Mouse (Mus musculus) testis, postnatal 14 days (tissue): ENCODE data around the gene St6galnac3.

ENCODE experiments used
- DNase-seq: peaks from one replicate; pipeline ENCODE4 v3.0.0; 2021; ENCODE audit warnings: low spot score

St6galnac3 gene

DNA sequence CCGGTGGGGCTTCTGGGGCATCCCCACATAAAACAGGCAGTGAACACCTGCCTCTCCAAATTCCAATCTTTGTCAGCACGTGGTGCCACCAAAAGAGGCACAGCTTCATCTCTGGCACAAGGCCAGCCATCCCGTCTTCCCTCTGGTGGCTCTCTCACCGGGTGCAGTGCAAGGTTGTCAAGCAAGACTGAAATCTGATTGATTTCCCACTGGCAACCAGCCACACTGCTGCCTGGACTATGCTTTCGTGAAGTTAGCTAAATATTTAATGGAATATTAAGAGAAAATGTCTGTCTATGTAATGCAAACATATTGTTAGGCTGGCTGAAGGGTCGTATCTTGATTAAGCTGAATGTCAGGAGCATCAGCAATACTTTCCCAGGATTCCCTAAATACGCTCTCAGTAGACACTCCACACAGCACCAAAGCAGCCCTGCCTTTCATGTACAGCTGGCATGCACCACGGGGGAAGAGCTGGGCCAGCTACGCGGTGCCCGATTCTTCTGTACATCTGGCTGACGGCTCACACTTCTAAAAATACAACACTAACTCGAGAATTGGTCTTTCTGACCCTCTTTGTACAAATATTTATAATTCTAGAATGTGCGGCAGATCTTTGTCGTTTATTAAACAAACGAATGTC, 442.7 kb downstream of the St6galnac3 start:
- DNase-seq, result no peak

DNA sequence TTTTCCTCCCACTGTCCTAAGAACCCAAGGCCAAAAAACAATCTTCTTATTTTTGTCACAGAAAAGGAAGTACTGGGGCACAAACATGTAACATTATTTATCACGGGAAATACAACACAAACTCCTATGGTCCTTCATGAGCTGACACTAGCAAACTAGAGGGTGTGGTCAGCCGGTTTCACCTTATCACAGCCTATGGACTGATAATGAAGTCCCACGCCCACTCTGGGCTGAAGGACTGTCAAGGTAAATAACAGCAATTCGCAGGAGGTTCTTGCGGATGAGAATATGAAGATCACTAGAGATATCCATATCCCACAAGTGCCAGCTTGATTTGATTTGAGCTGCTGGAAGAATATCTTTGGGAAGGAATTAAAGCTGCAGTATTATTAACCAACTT, 446.7 kb downstream of the St6galnac3 start:
- DNase-seq, result no peak

DNA sequence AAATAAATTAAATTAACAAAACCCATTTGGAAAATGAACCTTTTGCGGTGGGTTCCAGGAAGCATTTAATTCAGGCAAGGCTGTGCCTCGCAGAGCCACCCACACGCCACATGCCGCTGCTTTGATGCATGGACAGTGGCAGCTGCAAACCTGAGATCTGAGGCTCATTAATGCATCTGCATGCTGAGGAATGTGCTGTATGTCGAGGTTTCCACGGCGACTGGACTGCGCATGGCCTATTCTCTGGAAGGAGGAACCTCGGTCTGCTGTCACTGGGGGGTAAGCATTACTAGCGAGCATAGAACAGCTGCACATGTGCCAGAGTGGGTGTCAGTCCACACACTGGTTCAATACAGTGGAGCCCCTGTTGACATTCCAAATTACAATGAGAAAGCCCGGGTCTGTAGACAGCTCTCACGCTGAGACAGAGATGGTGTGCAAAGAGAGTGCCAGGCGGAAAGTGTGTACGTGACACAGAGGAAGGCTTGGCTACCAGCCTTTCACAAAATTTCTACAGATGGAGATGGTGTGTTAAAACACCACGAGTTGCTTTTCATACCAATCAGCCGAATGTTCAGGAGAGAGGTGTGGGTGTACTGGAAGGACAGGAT, 447.5 kb downstream of the St6galnac3 start:
- DNase-seq, result no peak

DNA sequence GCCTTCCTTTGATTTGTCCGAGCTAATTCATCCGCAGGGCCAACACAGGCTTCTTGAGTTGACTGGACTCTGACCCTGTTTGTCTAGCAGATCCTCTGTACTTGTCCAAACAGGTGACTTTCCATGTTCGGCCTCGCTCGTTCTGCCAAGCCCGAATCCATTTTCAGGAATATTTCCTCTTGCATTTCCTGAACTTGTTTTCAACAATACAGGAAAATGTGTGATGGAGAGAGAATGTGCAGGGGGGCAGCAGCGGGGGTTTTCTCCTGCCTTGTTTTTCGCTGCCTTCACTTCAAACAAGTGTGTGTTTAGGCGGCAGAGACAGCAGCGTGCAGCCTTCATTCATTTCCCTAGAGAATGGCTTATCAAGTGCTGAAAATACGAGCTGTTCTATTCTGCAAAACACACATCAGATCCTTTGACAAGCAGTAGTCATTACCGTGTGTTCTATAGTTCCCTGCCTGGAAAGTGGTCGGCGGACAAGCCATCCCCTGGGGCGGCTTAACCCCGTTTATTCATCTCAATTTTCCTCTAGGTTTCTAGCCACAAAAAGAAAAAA, 448.1 kb downstream of the St6galnac3 start:
- no peak for DNase-seq

DNA sequence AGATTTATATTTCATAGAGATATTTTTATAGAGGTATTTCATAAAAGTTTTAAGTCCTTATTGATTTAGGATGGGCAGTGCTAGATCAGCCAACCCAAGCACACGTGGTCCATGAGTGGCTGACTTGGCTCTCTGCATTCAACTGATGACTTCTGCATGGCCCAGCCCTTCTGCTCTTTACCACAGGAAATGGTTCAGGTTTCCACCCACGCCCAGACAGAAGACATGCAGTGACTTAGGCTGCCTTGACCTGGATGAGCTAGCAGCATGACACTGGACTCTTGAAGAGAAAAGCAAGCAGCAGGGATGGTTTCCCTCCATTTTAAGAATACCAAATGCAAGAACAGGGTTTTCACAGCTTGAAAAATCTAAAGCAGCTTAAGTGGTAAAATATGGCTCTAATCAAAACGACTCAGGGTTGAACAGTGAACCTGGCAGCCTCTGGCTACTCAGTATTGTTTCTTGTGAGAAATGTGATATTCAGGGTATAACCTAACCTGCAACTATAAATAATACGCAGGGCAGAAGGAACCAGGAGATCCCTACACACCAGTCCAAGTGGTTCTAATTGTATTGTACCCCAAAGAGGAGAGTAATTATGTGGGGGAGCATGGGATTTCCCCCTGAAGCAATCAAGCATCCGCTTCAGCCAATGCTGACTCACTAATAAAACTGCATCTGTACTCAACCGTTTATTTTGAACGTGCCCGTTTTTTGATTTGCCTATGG, 448.7 kb downstream of the St6galnac3 start:
- DNase-seq, result no peak

DNA sequence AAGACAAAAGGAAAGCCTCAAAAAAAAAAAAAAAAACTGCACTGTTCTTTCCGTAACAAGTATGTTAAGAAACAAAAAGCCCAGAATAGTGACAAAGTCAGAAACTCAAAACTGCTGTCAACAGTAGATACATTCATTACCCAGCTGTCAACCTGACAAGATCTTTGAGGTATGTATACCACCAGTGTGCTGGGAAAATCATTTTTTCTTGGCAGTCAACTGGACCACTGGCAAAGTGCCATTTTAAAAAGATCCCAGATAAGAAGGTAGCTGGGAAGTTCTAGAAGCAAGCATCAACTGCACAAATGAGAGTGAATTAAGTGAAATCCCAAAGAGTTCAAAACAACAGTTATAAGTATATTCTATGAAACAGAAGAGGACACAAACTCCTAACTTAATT, 452.7 kb downstream of the St6galnac3 start:
- DNase-seq, result no peak

DNA sequence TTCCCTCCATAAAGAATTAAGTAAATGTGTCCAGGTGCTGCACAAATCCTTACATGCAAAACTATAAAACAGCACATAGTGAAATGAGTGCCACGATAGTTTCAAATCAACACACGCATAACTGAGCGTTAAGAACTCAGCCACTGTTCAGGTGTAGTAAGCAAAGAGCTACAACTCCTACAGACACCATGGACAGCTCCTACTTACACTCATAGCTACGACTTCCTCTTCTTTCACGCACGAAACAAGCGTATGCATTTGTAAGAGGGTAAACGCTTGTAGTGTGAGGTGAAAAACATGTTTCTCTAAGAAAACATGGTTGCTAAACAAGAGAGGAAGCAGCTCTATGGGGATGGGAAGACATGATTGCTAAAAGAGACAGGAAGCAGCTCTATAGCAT, 457.6 kb downstream of the St6galnac3 start:
- no peak for DNase-seq

DNA sequence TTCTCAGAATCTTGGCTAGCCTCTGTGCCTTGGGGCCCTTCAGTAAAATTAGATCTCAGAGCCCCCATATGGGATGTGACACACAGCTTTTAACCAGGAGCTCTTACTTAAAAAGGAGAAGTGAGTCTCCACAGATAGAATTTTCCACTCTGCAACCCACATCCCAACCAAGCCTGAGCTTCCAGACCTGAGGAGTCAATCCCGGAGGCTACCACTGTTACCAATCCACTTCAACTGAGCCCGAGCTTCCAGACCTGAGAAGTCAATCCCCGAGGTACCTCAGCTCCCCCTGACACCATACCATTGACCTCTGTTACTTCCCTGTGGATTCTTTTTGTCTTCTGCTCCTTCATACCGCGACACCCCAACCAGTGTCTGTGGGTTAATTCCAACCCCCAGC, 463.0 kb downstream of the St6galnac3 start:
- no peak for DNase-seq

DNA sequence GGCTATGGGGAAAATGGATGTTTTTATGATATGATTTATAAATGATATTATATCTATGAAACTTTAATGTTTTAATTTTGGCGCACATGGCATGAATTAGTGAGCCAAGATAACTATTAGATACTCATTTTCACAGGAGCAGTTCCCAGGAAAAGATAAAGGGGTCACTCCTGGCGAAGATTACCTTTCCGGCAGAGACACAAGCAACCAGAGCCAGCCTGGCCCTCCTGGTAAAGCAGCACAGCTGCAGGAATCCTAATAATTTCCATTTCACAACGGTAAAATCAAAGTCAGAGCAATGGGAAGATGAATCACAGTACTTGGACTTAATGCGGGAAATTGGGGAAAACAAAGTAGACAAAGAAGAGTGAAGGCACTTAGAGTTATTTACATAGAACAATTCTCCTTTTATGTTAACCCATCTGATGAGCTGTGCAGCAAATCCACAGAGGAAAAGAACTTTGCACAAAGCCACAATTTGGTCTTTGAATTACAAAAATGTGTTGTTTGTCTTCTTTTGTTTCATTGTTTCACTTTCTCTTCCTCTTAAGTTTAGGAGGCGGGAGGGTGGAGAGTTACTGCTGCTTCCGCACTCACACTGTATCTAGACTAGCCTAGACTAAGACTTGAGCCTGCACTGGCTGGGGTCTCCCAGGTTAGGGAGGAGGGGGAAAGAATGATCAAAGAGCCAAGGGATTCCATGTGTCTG, 464.6 kb downstream of the St6galnac3 start:
- no peak for DNase-seq

DNA sequence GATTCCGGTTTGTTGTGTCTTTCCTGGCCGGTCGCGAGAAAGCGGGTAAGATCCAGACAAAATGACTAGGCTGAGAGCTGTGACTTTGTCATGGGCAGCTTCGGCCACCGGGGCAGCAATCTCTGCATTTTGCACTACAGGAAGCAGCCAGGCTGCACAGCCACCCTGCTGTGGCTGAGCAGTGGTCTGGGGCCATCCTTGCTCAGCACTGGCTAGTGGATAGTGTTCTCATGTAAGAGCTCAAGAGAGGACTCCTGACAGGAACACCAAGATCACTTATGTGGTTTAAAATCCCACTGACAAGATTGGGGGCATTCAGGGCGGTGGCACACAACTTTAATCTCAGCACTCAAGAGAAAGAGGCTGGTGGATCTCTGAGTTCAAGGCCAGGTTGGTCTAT, 469.1 kb downstream of the St6galnac3 start:
- no peak for DNase-seq

DNA sequence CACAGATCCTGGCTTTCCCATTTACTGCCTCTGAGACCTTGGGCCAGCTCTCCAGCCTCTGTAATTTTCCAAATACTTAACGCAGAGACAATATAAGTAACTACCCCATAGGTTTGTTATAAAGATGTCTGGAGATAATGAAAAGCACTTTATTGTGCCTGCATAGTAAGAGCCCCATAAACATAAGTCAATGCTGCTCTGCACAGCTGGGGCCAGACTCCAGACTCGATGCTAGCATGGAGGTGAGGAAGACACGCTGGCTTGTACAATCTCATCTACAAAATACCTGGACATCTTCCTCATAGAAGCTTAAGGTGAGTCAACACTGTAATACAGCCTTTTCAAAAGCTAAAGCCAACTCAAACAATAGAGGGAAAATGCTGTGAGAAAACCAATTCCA, 473.3 kb downstream of the St6galnac3 start:
- DNase-seq, result no peak

DNA sequence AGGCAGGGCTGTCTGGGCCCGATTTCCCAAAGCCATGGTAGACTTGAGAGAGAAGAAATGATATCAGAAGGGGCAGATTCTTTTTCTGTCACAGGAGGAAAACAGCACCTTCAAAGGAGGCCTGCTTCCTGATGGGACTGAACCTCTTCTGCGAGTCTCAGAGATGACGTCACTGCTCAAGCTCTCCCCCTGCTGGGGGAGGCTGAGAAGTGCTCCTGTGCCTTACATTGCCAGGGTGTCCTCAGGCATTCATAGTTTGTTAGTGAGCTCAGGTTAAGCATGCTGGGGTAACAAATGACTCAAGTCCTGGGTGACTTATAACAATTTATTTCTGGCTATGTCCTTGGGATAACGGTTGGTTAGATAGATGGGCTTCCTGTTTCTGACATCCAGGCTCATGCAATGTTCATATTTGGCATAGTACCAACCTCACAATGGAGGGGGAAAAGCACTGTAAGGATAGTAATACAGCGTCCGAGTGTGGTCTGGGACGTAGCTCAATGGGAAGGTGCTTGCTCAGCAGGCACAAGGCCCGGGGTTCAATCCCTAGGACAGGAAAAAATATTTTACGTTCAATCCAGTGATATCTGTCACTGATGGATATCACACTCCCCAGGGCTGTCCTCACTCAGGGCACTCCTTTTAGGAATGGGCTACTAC, 474.2 kb downstream of the St6galnac3 start:
- peak; percentile 56 for DNase-seq

DNA sequence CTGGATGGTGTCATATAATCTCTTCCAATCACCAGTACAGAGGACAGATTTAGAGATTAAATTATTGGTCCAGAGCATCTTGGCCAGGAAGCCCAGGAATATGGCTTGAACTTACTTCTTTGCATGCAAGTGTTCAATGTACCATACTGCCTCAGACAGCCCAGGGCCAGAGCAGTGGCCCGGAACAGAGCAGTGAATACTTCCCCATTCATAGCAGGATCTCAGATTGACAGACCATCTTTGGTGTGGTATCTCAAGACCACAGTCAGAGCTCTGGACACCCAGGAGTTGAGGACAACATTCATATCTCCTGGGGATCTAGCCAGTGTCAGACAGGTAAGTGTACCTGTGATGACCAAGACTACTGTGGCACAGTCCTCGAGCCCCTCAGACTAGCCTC, 476.1 kb downstream of the St6galnac3 start:
- no peak for DNase-seq

DNA sequence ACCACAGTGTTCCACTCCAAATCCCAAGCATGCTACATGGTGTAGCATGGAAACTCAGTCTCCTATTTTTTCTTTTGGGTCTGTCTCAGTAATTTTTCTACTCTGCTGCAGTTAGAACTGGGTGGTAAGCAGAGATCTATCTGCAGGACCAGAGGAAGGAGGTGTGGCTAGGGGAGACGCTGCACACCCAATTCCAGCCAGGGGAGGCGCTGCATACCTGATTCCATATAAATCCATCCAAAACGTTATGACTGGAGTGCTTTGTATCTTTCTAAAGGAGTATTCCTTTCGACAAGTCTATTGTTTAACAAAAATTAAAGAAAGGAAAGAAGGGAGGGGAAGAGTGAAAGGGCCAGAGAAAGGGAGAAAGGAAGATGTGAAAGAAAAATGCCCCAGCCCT, 476.9 kb downstream of the St6galnac3 start:
- DNase-seq, result no peak

DNA sequence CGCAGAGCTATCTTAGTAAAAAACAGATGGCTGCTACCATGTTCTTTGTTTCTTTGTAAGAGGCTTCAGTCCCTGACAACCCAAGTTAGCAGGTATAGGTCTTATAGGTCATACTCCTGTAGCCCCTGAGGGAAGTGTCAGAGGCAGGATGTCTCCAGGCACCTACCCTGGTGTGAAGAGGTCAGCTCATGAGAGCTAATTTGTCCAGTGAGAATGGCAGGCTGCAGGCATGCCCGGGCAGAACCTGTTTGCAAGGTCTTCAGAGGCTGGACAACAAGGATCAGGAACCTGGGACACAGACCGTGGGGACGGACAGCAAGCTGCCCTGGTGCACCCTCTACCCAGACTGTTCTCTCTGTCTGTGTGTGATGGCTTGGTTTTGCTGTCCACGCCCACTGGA, 482.4 kb downstream of the St6galnac3 start:
- DNase-seq, result no peak

DNA sequence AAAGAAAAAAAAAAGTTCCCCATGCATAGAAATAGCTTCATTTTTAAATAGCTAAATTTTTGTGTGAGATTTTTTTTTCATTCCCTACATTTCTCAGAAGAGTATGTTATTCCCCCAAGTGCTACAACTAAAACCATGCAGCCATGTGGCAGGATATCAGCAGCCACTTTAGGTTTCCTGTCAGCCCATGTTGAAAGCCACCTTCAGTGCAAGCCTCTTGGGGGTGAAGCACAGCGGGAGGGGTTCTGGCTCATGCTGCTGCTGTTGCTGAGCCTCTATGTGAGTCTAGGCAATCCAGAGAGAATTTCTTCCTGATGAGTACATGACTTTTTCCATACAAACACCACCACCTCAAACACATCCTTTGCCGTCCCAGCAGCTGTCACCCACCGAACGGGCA, 483.8 kb downstream of the St6galnac3 start:
- no peak for DNase-seq

DNA sequence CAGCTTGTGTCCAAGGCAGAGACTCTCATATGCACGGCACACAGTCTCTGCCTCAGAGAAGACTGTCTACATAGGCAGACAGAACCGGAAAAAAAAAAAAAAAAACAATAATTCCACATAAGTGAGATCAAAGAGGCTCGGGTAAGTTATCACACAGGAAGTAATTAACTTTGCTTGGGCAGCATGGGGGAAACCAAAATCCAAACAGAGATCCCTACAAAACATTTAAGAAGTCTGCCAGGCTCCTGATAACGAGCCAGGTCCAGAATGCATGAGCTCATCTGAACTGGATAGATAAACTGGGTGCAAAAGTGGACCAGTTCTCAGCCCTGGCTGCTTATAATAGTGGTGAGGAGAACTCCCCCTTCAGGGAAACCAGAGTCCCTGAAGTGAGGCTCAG, 484.6 kb downstream of the St6galnac3 start:
- no peak for DNase-seq

DNA sequence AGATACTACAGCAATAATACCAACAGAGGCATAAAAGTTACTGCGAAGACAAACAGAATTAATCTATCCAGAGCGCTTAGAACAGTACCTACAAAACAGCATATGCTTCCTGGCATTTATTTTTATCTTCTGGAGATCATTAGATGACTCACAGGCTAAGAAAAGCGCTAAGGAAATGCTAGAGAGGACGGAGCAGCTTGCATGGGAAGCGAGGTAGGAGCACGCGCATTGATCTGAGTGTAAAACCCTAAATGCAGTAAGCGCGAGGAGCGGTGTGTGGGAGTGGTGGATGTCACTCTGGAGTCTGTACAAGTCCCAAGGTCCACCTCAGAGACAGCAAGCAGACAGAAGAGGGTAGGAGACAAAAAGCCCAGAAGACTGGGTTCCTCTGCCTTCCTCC, 486.6 kb downstream of the St6galnac3 start:
- no peak for DNase-seq

DNA sequence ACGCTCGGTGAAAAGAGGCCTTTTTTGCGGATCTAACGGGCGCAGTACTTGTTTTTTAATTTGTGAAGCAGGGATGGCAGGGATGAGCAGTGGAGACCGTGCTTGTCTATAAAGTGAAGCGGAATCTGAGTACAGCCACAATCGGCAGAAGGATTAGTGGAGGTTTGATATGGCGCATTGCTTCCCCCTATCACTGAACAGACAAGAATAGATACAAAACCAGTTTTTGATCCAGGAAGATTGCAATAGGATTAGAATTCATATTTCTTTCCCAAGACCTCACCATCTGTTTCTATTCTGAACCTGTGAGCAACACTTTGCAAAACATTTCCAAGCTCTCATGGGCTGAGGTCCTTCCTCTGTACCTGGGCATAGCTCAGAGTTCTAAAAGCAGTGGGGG, 488.7 kb downstream of the St6galnac3 start:
- DNase-seq, result no peak

DNA sequence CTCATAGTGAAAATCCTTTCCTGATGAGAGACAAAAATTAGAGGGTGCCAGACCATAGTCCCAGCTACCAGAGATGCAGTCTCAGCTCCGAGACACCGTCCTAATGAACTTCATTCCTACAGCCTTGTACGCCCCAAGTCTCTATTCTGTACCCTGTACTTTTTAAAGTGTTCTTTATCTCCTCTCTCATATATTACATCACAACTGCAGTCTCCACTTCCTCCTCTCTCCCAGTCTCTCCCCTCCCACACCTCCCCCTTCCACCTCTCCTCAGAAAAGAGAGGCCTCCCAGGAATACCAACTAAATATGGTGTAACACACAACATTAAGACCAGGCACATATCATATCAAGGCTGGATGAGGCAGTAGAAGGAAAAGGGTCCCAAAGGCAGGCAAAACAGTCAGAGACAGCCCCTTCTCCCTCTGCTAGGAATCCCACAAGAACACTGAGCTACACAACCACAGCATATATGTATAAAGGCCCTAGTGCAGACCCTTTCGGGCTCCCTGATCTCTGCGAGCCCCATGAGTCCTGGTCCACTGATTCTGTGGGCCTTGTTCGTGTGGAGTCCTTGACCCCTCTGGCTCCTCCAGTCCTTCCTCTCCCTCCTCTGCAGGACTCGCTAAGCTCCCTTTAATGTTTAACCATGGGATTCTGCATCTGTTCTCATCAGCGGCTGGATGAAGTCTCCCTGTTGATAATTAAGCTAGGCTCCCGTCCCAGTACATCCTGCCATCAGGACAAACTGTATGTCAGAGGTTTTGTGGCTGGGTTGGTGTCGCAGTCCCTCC, 502.2 kb downstream of the St6galnac3 start:
- DNase-seq, result no peak

DNA sequence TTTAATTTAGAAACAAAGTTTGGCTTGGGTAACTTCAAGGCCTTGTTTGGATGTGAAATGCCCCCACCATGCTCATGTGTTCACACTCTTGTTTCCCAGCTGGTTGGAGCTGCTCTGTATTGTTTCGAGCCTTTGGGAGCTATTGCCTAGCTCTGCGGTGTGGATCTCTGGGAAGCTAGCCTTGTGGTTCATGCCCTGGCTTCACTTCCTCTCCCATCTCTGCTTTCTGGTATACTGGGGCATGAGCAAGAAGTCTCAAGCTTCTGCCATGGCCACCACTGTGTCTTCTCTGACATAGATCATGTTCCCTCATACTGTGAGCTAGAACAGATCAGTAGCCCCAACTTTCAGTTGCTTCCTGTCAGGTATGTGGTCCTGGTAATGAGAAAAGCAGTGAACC, 505.6 kb downstream of the St6galnac3 start:
- DNase-seq, result no peak
